Mouse (Mus musculus) forebrain, embryonic 11.5 days (tissue): Measurements from ENCODE around the gene Cplx2. TPM values are rescaled to one million over a fixed set of nuclear protein-coding genes. Genes with fewer than 3 reads are reported as not detected.

ENCODE experiments used
- ATAC-seq: fragments of 200-750 bp; cut with Nextera tagmentation; replicated peaks from 2 replicates; pipeline ENCODE4 v1.8.0; 2017; ENCODE audit warnings: moderate TSS enrichment; ENCODE audit not compliant: low FRiP score
- DNase-seq: peaks from one replicate; pipeline ENCODE4 v3.0.0-alpha.2; 2017; ENCODE audit warnings: low spot score
- H3K27ac ChIP-seq: fragments of 300-500 bp; sonication (generic); 2 replicates; pipeline ENCODE4 v1.5.1; 2014; ENCODE audit warnings: low read depth, low read length
- H3K27me3 ChIP-seq: fragments of 300-500 bp; sonication (generic); 2 replicates; pipeline ENCODE4 v1.6.1; 2014; ENCODE audit warnings: mild to moderate bottlenecking, low read length, mixed read lengths; ENCODE audit not compliant: control insufficient read depth, insufficient read depth
- H3K36me3 ChIP-seq: fragments of 300-500 bp; sonication (generic); 2 replicates; pipeline ENCODE4 v1.6.1; 2014; ENCODE audit warnings: mild to moderate bottlenecking, low read length, moderate library complexity, mixed read lengths; ENCODE audit not compliant: control insufficient read depth, insufficient read depth
- H3K4me1 ChIP-seq: fragments of 300-500 bp; sonication (generic); replicated peaks from 2 replicates; pipeline ENCODE4 v1.6.1; 2014; ENCODE audit warnings: low read length, mixed read lengths; ENCODE audit not compliant: control insufficient read depth, insufficient read depth
- H3K4me2 ChIP-seq: fragments of 300-500 bp; sonication (generic); 2 replicates; pipeline ENCODE4 v1.6.1; 2014; ENCODE audit warnings: low read depth, mild to moderate bottlenecking, low read length, moderate library complexity, mixed read lengths; ENCODE audit not compliant: severe bottlenecking
- H3K4me3 ChIP-seq: fragments of 300-500 bp; sonication (generic); 2 replicates; pipeline ENCODE4 v1.5.1; 2014; ENCODE audit warnings: low read depth, low read length
- H3K9ac ChIP-seq: fragments of 300-500 bp; sonication (generic); 2 replicates; pipeline ENCODE4 v1.6.1; 2014; ENCODE audit warnings: low read length
- H3K9me3 ChIP-seq: fragments of 300-500 bp; sonication (generic); 2 replicates; pipeline ENCODE4 v1.6.1; 2016; ENCODE audit warnings: low read length, mixed read lengths; ENCODE audit not compliant: control insufficient read depth
- WGBS: fragments of 180-500 bp; shearing (Covaris S2); extraction: QIAGEN DNeasy Blood & Tissue Kit; methylation state at CpG from one replicate; pipeline ENCODE4 v1.1.7; 2014; 5-methylcytosine and 5-hydroxymethylcytosine counted together
- polyA plus RNA-seq: library from polyadenylated mRNA; unstranded; fragments of >200 nt; fragmentation: Nextera tagmentation; extraction: Ambion mirVana; gene quantifications from 2 replicates; pipeline ENCODE4 v1.2.1, GENCODE M21; 2014

The Cplx2 gene
- polyA plus RNA-seq, 1 experiment from 2014 or later, result 11.8 TPM

DNA sequence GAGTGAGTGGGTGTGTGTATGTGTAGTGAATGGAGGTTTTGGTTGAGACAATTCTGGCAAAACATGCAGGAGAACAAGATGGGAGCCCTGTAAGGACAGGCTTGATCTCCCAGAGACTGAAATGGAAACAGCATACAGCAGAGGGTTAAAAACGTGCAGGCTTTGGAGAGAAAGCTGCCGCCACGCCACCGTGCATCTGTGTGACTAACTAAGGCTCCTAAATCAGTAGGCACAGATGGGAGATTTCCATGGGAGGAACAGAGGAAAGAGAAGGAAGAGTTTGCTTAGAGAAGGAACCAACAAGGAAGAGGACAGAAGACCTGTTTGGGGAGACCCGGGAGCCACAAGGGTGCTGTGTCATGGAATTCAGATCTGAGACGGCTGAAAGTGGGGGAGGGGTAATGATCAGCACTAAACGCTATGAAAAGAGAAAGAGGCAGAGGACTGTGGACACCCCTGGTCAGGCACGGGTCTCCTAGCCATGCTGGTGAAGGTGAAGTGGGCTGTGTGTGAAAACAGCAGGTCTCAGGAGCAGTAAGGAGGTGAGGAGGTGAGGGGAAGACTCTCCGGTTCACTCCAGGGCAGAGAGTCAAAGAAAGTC is 3.1 kb downstream of the Cplx2 start:
- Histone ChIP-seq H3K9me3 (no peaks in the 10 kb centered on the region), H3K4me2 (no peak overlapping the region), H3K36me3 (no peaks in the 10 kb centered on the region), H3K4me3 (no peak overlapping the region), H3K9ac (no peak overlapping the region), H3K27me3 (peaks cover 6% of the 10 kb centered on the region; the same call in 1 of the 2 replicates), H3K4me1 (peaks cover 9% of the 10 kb centered on the region; the same call in 1 of the 2 replicates), H3K27ac (no peak overlapping the region)
- ATAC-seq, result no peak
- DNase-seq, result no peak
- WGBS, result 44% methylated on average over 9 of the region's 9 CpGs

DNA sequence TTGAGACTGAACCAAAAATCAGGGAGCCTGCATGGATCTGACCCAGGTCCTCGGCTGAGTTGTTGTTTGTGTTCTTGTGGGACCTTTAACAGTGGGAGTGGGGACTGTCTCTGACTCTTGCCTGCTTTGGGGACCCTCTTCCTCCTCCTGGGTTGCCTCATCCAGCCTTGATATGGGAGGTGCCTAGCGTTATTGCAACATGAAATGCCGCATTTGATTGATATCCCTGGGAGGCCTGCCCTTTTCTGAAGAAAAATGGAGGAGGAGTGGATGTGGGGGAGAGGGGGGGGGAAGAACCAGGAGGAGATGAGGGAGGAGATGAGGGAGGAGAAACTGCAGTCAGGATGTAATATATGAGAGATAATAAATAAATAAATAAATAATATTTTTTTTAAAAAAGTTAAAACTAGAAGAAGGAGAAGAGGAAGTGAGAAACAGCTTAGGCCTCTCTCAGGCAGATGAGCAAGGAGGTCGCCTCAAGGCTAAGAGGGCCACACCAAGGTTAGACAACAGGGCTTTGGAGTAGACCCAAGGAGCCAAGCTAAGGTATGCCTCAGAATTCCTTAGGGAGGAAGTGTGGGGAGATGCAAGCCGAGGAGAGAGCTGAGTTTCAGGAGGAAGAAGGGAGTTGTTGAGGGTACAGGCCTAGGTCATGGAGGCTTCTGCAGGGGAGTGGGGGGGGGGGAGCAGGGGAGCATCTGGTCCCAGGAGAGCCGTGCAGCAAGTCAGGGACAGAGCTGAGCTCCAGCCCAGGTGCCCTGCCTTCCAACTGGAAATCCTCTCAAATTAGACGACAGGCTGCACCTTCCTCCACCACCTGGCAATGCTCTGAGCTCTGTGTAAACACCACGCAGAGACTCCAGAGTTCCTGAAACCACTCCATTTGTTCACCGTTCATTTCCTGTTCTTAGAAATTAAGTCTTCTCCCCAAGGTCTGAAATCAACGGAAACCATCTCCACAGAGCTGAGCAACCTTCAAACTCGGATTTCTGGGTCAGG is 4.6 kb downstream of the Cplx2 start:
- Histone ChIP-seq H3K4me3 (no peak overlapping the region), H3K4me2 (no peak overlapping the region), H3K27me3 (0 out of 2 replicates have a peak, but pooled peaks cover 2% of the 10 kb centered on the region), H3K9me3 (no peaks in the 10 kb centered on the region), H3K27ac (no peak overlapping the region), H3K36me3 (no peaks in the 10 kb centered on the region), H3K4me1 (peaks cover 7% of the 10 kb centered on the region; the same call in 1 of the 2 replicates), H3K9ac (no peak overlapping the region)
- ATAC-seq (no peak), DNase-seq (no peak)
- WGBS, result 76% methylated on average over 11 of the region's 11 CpGs

GRCm38 (mm10) chr13:54376736-54377135 is 5.6 kb downstream of the Cplx2 start:
- Histone ChIP-seq H3K9me3 (no peaks in the 10 kb centered on the region), H3K27ac (no peak overlapping the region), H3K27me3 (no peaks in the 10 kb centered on the region), H3K9ac (no peak overlapping the region), H3K4me1 (peaks cover 5% of the 10 kb centered on the region; the same call in 1 of the 2 replicates), H3K4me2 (no peak overlapping the region), H3K36me3 (no peaks in the 10 kb centered on the region), H3K4me3 (no peak overlapping the region)
- ATAC-seq, result no peak
- WGBS, result 91% methylated on average over 7 of the region's 7 CpGs
- no peak for DNase-seq

DNA sequence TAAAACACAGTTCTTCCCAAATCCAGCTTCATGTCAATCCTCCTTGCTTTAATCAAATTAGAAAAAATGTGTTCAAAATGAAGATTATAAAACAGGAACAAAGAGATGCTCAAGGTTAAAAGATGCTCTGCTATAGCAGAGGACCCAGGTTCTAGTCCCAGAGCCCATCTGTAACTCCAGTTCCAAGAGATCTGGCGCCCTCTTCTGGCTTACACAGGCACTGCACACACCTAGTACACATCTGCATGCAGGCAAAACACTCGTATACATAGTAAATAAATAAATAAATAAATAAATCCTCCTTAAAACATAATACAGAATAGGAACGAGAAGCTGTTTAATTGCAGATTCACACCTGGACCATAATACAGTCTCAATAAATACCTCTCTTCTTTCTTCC is 6.9 kb downstream of the Cplx2 start:
- H3K9ac ChIP-seq, result no peak overlapping the region
- 64% methylated on average over 3 of the region's 3 CpGs for WGBS
- H3K4me1 ChIP-seq, result no peaks in the 10 kb centered on the region
- H3K27me3 ChIP-seq, result no peaks in the 10 kb centered on the region
- no peaks in the 10 kb centered on the region for H3K9me3 ChIP-seq
- no peak for ATAC-seq
- H3K4me2 ChIP-seq, result no peak overlapping the region
- H3K4me3 ChIP-seq, result no peak overlapping the region
- H3K27ac ChIP-seq, result no peak overlapping the region
- no peaks in the 10 kb centered on the region for H3K36me3 ChIP-seq
- DNase-seq, result no peak

- H3K27ac ChIP-seq, result no peak overlapping the region
- DNase-seq (no peak), ATAC-seq (no peak)
- no peaks in the 10 kb centered on the region for H3K27me3 ChIP-seq
- H3K4me2 ChIP-seq, result no peak overlapping the region
- H3K4me1 ChIP-seq, result peaks cover 6% of the 10 kb centered on the region; the same call in 1 of the 2 replicates
- H3K9ac ChIP-seq, result no peak overlapping the region
- no peaks in the 10 kb centered on the region for H3K9me3 ChIP-seq
- 79% methylated on average over 5 of the region's 5 CpGs for WGBS
- H3K36me3 ChIP-seq, result no peaks in the 10 kb centered on the region
- no peak overlapping the region for H3K4me3 ChIP-seq
Observed at GRCm38 (mm10) chr13:54380421-54380820, 9.3 kb downstream of the Cplx2 start.

DNA sequence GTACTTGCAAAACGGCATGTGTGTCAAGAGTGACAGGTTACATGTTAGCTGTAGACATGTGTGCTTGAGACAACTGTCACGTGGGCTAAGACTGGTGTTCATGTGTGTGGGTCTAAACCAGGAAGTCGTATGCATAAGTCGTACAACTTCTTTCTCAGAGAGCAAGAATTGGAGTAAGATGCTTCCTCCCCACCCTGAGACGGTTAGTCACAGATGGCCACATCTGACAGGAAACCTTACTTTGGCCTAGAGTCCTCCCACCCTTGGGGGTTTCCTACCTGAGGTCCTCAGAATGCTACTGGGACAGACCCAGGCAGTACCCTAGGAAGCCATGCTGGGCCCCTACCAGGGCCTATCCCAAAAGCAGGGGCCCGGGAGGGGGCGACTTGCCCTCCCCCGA is 10.2 kb downstream of the Cplx2 start:
- WGBS, result 93% methylated on average over 8 of the region's 8 CpGs
- H3K4me1 ChIP-seq, result peaks cover 6% of the 10 kb centered on the region; the same call in 1 of the 2 replicates
- no peak overlapping the region for H3K9ac ChIP-seq
- no peak for DNase-seq
- no peaks in the 10 kb centered on the region for H3K9me3 ChIP-seq
- H3K36me3 ChIP-seq, result no peaks in the 10 kb centered on the region
- no peak overlapping the region for H3K4me2 ChIP-seq
- ATAC-seq, result no peak
- H3K27me3 ChIP-seq, result no peaks in the 10 kb centered on the region
- no peak overlapping the region for H3K27ac ChIP-seq
- H3K4me3 ChIP-seq, result no peak overlapping the region

DNA sequence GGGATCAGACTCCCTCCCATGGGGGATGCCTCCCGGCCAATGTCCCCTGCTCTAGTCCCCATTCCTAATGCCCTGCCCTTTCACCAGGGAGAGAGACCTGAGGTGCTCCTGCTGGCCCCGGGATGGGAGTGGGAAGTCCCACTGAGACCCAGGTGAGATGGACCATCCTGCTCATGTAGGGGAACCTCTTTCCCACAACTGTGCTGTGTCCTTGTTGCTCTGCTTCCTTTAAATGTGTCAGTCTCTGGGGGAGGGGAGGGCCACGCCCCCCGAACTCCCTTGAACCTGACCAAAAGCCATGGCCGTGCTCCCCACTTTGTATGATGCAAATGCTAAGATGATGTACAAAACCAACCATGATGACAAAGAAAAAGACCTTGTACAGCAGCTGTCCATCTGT is 12.4 kb downstream of the Cplx2 start:
- Histone ChIP-seq H3K4me2 (no peak overlapping the region), H3K4me1 (peaks cover 6% of the 10 kb centered on the region; the same call in 1 of the 2 replicates), H3K36me3 (no peaks in the 10 kb centered on the region), H3K27ac (no peak overlapping the region), H3K9me3 (no peaks in the 10 kb centered on the region), H3K27me3 (no peaks in the 10 kb centered on the region), H3K9ac (no peak overlapping the region), H3K4me3 (no peak overlapping the region)
- DNase-seq, result no peak
- 79% methylated on average over 5 of the region's 5 CpGs for WGBS
- ATAC-seq, result no peak

DNA sequence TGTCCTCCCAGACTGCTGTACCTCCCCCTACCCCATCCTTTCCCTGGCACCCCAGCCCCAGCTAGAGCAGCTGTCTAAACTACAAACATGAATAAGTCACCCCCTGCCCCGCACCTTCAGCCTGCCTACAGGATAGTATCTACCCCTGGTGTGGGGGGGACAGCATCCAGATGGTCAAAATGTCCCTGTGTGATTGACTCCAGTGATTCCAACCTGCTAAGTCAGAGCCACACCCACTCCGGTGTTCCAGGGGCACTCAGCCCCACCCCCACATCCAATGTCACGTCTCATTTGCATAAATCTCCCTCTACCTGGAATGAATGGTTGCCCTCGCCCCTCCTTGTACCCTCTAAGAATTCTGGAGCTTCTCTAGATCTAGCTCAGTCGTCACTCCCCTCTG is 13.4 kb downstream of the Cplx2 start:
- Histone ChIP-seq H3K36me3 (no peaks in the 10 kb centered on the region), H3K27ac (no peak overlapping the region), H3K4me1 (peaks cover 6% of the 10 kb centered on the region; the same call in 1 of the 2 replicates), H3K4me2 (no peak overlapping the region), H3K27me3 (no peaks in the 10 kb centered on the region), H3K9ac (no peak overlapping the region), H3K9me3 (no peaks in the 10 kb centered on the region), H3K4me3 (no peak overlapping the region)
- DNase-seq (no peak), ATAC-seq (0 out of 2 replicates have a peak, but pooled peaks have one; percentile 10)
- 45% methylated on average over 5 of the region's 5 CpGs for WGBS
